Mouse (Mus musculus): ENCODE measurements at regions not wholly inside any gene's neighbourhood (a gene's known extent, or its start where the extent isn't known, plus 50 kb on each side); places are given as distances from the start of the nearest gene placed in this dataset.

DNA sequence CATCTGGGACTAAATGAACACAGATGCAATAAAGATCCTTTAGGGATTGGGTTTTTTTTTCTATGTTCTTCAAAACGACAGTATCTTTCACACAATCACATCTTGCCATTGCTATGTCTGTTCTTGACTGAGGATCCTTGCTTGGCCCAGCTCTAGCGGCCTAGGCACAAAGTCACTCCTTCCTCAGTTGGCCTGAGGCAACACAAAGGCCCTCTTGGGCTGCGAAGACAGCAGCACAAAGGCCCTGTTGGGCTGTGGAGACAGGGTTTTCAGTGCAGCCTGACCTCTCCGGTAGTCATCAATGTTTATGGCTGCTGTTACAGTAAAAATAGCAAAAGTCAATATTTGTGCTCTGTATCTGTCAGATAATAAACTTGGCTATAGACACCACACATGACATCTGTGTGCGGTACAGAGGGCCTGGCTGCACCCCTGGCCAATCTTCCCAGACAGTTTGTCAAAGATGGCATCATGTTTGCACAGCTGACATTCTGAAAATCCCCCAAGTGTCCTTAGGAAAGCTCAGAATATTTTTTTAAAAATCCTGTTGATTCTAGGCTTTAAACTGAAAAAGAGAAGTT is 250.9 kb upstream of the Elac2 start:
- Histone ChIP-seq H3K36me3 (ENCODE audit: control insufficient read depth in 1 of 2, insufficient read depth in 2 of 2, low read length in 2 of 2) (no peaks in the 10 kb centered on the region), H3K27me3 (ENCODE audit: control insufficient read depth in 1 of 2, insufficient read depth in 2 of 2, low read length in 2 of 2) (no peaks in the 10 kb centered on the region), H3K4me1 (ENCODE audit: control insufficient read depth in 1 of 2, insufficient read depth in 2 of 2, low read length in 2 of 2) (no peaks in the 10 kb centered on the region), H3K27ac (ENCODE audit: control insufficient read depth, low read depth, low read length) (no peak overlapping the region), H3K79me2 (ENCODE audit: control insufficient read depth, insufficient read depth, low read length, poor library complexity) (no peaks in the 10 kb centered on the region), H3K9ac (ENCODE audit: control insufficient read depth, low read depth, low read length, poor library complexity, severe bottlenecking) (no peak overlapping the region), H3K9me3 (replicated peaks; ENCODE audit: insufficient read depth, low read length) (no peaks in the 10 kb centered on the region), H3K4me3 (ENCODE audit: control insufficient read depth in 1 of 2, insufficient read depth in 1 of 2, low read depth in 2 of 2, low read length in 2 of 2) (no peak overlapping the region)
- DNase-seq (ENCODE audit: low read depth, low spot score) = no peak
- TF ChIP-seq MAX (IDR thresholded peaks at IDR 0.05; ENCODE audit: low read length) (no peak), GABPA (IDR thresholded peaks at IDR 0.05; ENCODE audit: low read depth, low read length) (no peak), UBTF (IDR thresholded peaks at IDR 0.05; ENCODE audit: borderline replicate concordance, insufficient read depth, low read depth, low read length) (no peak), POLR2AphosphoS5 (IDR thresholded peaks at IDR 0.05; ENCODE audit: borderline replicate concordance, low read depth, low read length) (no peak), MXI1 (IDR thresholded peaks at IDR 0.05; ENCODE audit: low read depth, low read length) (no peak), ELF1 (IDR thresholded peaks at IDR 0.05; ENCODE audit: low read depth, low read length) (no peak)

DNA sequence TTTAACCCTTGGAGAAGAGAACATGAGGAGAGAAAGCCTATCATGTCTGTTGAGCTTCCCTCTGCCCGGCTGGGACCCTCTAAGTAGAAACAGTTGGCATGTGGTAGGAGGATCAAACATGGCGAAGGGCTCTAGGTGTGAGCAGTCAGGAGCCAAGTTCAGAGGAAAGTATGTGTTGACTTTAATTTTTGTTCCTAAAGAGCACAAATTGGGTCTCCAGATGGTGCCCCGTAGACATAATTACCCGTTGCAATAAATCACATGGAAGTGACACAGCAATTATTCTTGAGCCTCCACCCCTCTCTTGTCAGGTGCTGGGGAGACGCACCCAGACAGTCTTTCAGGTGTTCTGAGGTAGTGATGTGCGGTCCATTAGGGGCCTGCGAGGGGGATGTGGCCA is 239.9 kb upstream of the Elac2 start:
- no peak overlapping the region for H3K9ac ChIP-seq (ENCODE audit: control insufficient read depth, low read depth, low read length, poor library complexity, severe bottlenecking)
- no peak overlapping the region for H3K4me3 ChIP-seq (ENCODE audit: control insufficient read depth in 1 of 2, insufficient read depth in 1 of 2, low read depth in 2 of 2, low read length in 2 of 2)
- DNase-seq (ENCODE audit: low read depth, low spot score) = no peak
- H3K4me1 ChIP-seq (ENCODE audit: control insufficient read depth in 1 of 2, insufficient read depth in 2 of 2, low read length in 2 of 2) = no peaks in the 10 kb centered on the region
- no peaks in the 10 kb centered on the region for H3K36me3 ChIP-seq (ENCODE audit: control insufficient read depth in 1 of 2, insufficient read depth in 2 of 2, low read length in 2 of 2)
- H3K27ac ChIP-seq (ENCODE audit: control insufficient read depth, low read depth, low read length) = no peak overlapping the region
- no peak for TF ChIP-seq JUND (IDR thresholded peaks at IDR 0.05; ENCODE audit: low read depth, low read length)
- TF ChIP-seq GATA1 (IDR thresholded peaks at IDR 0.05; ENCODE audit: low read depth, low read length) = no peak
- no peak for TF ChIP-seq KAT2A (conservative IDR thresholded peaks at IDR 0.05; ENCODE audit: low read depth, low read length)
- TF ChIP-seq MAZ (IDR thresholded peaks at IDR 0.05; ENCODE audit: low read depth, low read length) = no peak
- TF ChIP-seq NRF1 (IDR thresholded peaks at IDR 0.05; ENCODE audit: insufficient read depth, low read depth, low read length, poor library complexity, severe bottlenecking) = no peak
- TF ChIP-seq POLR2AphosphoS5 (IDR thresholded peaks at IDR 0.05; ENCODE audit: borderline replicate concordance, low read depth, low read length) = no peak
- no peak for TF ChIP-seq TCF12 (IDR thresholded peaks at IDR 0.05; ENCODE audit: low read depth, low read length)
- no peak for TF ChIP-seq EP300 (IDR thresholded peaks at IDR 0.05; ENCODE audit: low read depth in 1 of 2, low read length in 2 of 2)
- no peak for TF ChIP-seq ZC3H11A (IDR thresholded peaks at IDR 0.05; ENCODE audit: low read depth, low read length)
- TF ChIP-seq ZNF384 (IDR thresholded peaks at IDR 0.05; ENCODE audit: low read depth, low read length) = no peak
- TF ChIP-seq MEF2A (IDR thresholded peaks at IDR 0.05; ENCODE audit: extremely low read depth, insufficient replicate concordance, low read depth, low read length, poor library complexity, severe bottlenecking) = no peak
- TF ChIP-seq GABPA (IDR thresholded peaks at IDR 0.05; ENCODE audit: low read depth, low read length) = no peak
- H3K79me2 ChIP-seq (ENCODE audit: control insufficient read depth, insufficient read depth, low read length, poor library complexity) = no peaks in the 10 kb centered on the region
- no peaks in the 10 kb centered on the region for H3K27me3 ChIP-seq (ENCODE audit: control insufficient read depth in 1 of 2, insufficient read depth in 2 of 2, low read length in 2 of 2)
- no peaks in the 10 kb centered on the region for H3K9me3 ChIP-seq (replicated peaks; ENCODE audit: insufficient read depth, low read length)

Measured in MEL (cell line).